Mouse (Mus musculus): ENCODE results near the gene Prim2. TPM values are rescaled to one million over a fixed set of nuclear protein-coding genes. Genes with fewer than 3 reads are reported as not detected.
"Not testable (repeated sequence)": the region's sequence is repeated elsewhere in the genome, so short reads cannot be mapped to it uniquely, and the experiment has no call there.

The Prim2 gene
- polyA plus RNA-seq, 1 experiment, result 38.4 TPM

- Histone ChIP-seq H3K9ac (ENCODE audit: low read depth, poor library complexity, severe bottlenecking) (no peak overlapping the region), H3K4me1 (ENCODE audit: control insufficient read depth, insufficient read depth, low read length) (no peaks in the 10 kb centered on the region), H3K36me3 (ENCODE audit: control insufficient read depth, insufficient read depth, low read length, poor library complexity, severe bottlenecking) (peaks cover 5% of the 10 kb centered on the region; the same call in 1 of the 2 replicates), H3K4me3 (ENCODE audit: low read depth, low read length) (no peak overlapping the region), H3K27me3 (ENCODE audit: control insufficient read depth, insufficient read depth, low read length, poor library complexity, severe bottlenecking) (no peaks in the 10 kb centered on the region), H3K27ac (ENCODE audit: insufficient read depth, low read length) (no peak overlapping the region), H3K9me3 (replicated peaks; ENCODE audit: control insufficient read depth, insufficient read depth, low read length, poor library complexity, severe bottlenecking) (no peaks in the 10 kb centered on the region)
- TF ChIP-seq CTCF (IDR thresholded peaks at IDR 0.05; ENCODE audit: low read depth, low read length), result no peak
- no peak for TF ChIP-seq EP300 (IDR thresholded peaks at IDR 0.05; ENCODE audit: insufficient read depth, low read depth, low read length)
- no peak for TF ChIP-seq POLR2A (IDR thresholded peaks at IDR 0.05; ENCODE audit: insufficient read depth, low read length)
Measured at GRCm38 (mm10) chr1:33627070-33627469, 42.5 kb downstream of the Prim2 start.

- Histone ChIP-seq H3K27ac (ENCODE audit: insufficient read depth, low read length) (no peak overlapping the region), H3K4me1 (ENCODE audit: control insufficient read depth, insufficient read depth, low read length) (no peaks in the 10 kb centered on the region), H3K4me3 (ENCODE audit: low read depth, low read length) (no peak overlapping the region), H3K9ac (ENCODE audit: low read depth, poor library complexity, severe bottlenecking) (no peak overlapping the region), H3K36me3 (ENCODE audit: control insufficient read depth, insufficient read depth, low read length, poor library complexity, severe bottlenecking) (peaks cover 5% of the 10 kb centered on the region; the same call in 1 of the 2 replicates), H3K9me3 (replicated peaks; ENCODE audit: control insufficient read depth, insufficient read depth, low read length, poor library complexity, severe bottlenecking) (no peaks in the 10 kb centered on the region), H3K27me3 (ENCODE audit: control insufficient read depth, insufficient read depth, low read length, poor library complexity, severe bottlenecking) (no peaks in the 10 kb centered on the region)
- TF ChIP-seq CTCF (IDR thresholded peaks at IDR 0.05; ENCODE audit: low read depth, low read length) (no peak), EP300 (IDR thresholded peaks at IDR 0.05; ENCODE audit: insufficient read depth, low read depth, low read length) (no peak)
Measured at GRCm38 (mm10) chr1:33624900-33625299, 44.7 kb downstream of the Prim2 start.

- no peak overlapping the region for H3K4me3 ChIP-seq (ENCODE audit: low read depth, low read length)
- H3K36me3 ChIP-seq (ENCODE audit: control insufficient read depth, insufficient read depth, low read length, poor library complexity, severe bottlenecking), result peaks cover 5% of the 10 kb centered on the region; the same call in 1 of the 2 replicates
- TF ChIP-seq EP300 (IDR thresholded peaks at IDR 0.05; ENCODE audit: insufficient read depth, low read depth, low read length) (no peak), POLR2A (IDR thresholded peaks at IDR 0.05; ENCODE audit: insufficient read depth, low read length) (no peak), CTCF (IDR thresholded peaks at IDR 0.05; ENCODE audit: low read depth, low read length) (no peak)
Measured at GRCm38 (mm10) chr1:33624441-33624840, 45.2 kb downstream of the Prim2 start.

GRCm38 (mm10) chr1:33621791-33622190 lies 47.8 kb downstream of the Prim2 start:
- H3K4me1 ChIP-seq (ENCODE audit: control insufficient read depth, insufficient read depth, low read length), result no peaks in the 10 kb centered on the region
- no peak overlapping the region for H3K9ac ChIP-seq (ENCODE audit: low read depth, poor library complexity, severe bottlenecking)
- TF ChIP-seq EP300 (IDR thresholded peaks at IDR 0.05; ENCODE audit: insufficient read depth, low read depth, low read length) (no peak), POLR2A (IDR thresholded peaks at IDR 0.05; ENCODE audit: insufficient read depth, low read length) (no peak), CTCF (IDR thresholded peaks at IDR 0.05; ENCODE audit: low read depth, low read length) (no peak)
- no peak overlapping the region for H3K4me3 ChIP-seq (ENCODE audit: low read depth, low read length)
- H3K27ac ChIP-seq (ENCODE audit: insufficient read depth, low read length), result no peak overlapping the region
- no peaks in the 10 kb centered on the region for H3K36me3 ChIP-seq (ENCODE audit: control insufficient read depth, insufficient read depth, low read length, poor library complexity, severe bottlenecking)
- H3K9me3 ChIP-seq (replicated peaks; ENCODE audit: control insufficient read depth, insufficient read depth, low read length, poor library complexity, severe bottlenecking), result 0 out of 2 replicates have a peak, but pooled peaks cover 4% of the 10 kb centered on the region
- no peaks in the 10 kb centered on the region for H3K27me3 ChIP-seq (ENCODE audit: control insufficient read depth, insufficient read depth, low read length, poor library complexity, severe bottlenecking)

More at GRCm38 (mm10) chr1:33624441-33624840, 45.2 kb downstream of the Prim2 start:
- Histone ChIP-seq H3K27ac (ENCODE audit: insufficient read depth, low read length) (no peak overlapping the region), H3K27me3 (ENCODE audit: control insufficient read depth, insufficient read depth, low read length, poor library complexity, severe bottlenecking) (no peaks in the 10 kb centered on the region), H3K9ac (ENCODE audit: low read depth, poor library complexity, severe bottlenecking) (no peak overlapping the region), H3K9me3 (replicated peaks; ENCODE audit: control insufficient read depth, insufficient read depth, low read length, poor library complexity, severe bottlenecking) (no peaks in the 10 kb centered on the region), H3K4me1 (ENCODE audit: control insufficient read depth, insufficient read depth, low read length) (no peaks in the 10 kb centered on the region)

GRCm38 (mm10) chr1:33620091-33620788 lies 49.4 kb downstream of the Prim2 start:
- Histone ChIP-seq H3K4me3 (ENCODE audit: low read depth, low read length) (no peak overlapping the region), H3K36me3 (ENCODE audit: control insufficient read depth, insufficient read depth, low read length, poor library complexity, severe bottlenecking) (no peaks in the 10 kb centered on the region), H3K4me1 (ENCODE audit: control insufficient read depth, insufficient read depth, low read length) (no peaks in the 10 kb centered on the region), H3K27ac (ENCODE audit: insufficient read depth, low read length) (no peak overlapping the region), H3K9ac (ENCODE audit: low read depth, poor library complexity, severe bottlenecking) (no peak overlapping the region), H3K9me3 (replicated peaks; ENCODE audit: control insufficient read depth, insufficient read depth, low read length, poor library complexity, severe bottlenecking) (0 out of 2 replicates have a peak, but pooled peaks cover 4% of the 10 kb centered on the region), H3K27me3 (ENCODE audit: control insufficient read depth, insufficient read depth, low read length, poor library complexity, severe bottlenecking) (no peaks in the 10 kb centered on the region)
- TF ChIP-seq POLR2A (IDR thresholded peaks at IDR 0.05; ENCODE audit: insufficient read depth, low read length), result no peak
- no peak for TF ChIP-seq CTCF (IDR thresholded peaks at IDR 0.05; ENCODE audit: low read depth, low read length)

- not testable (repeated sequence) for H3K9ac ChIP-seq (ENCODE audit: low read depth, poor library complexity, severe bottlenecking); H3K36me3 ChIP-seq (ENCODE audit: control insufficient read depth, insufficient read depth, low read length, poor library complexity, severe bottlenecking); H3K4me3 ChIP-seq (ENCODE audit: low read depth, low read length); H3K27me3 ChIP-seq (ENCODE audit: control insufficient read depth, insufficient read depth, low read length, poor library complexity, severe bottlenecking); H3K27ac ChIP-seq (ENCODE audit: insufficient read depth, low read length); H3K4me1 ChIP-seq (ENCODE audit: control insufficient read depth, insufficient read depth, low read length); H3K9me3 ChIP-seq (replicated peaks; ENCODE audit: control insufficient read depth, insufficient read depth, low read length, poor library complexity, severe bottlenecking)
Measured at GRCm38 (mm10) chr1:33616642-33617041, 53.0 kb downstream of the Prim2 start.

Measured in ES-Bruce4 (cell line).